Mouse (Mus musculus) spleen, adult 12 weeks (tissue): Measurements from ENCODE around the gene Rassf3.

Experiments used
- DNase-seq: peaks from one replicate; pipeline ENCODE4 v3.0.0; 2022; ENCODE audit warnings: low spot score

Gene Rassf3

GRCm38 (mm10) chr10:121365781-121366272 is 110.3 kb downstream of the Rassf3 start:
- DNase-seq = no peak

DNA sequence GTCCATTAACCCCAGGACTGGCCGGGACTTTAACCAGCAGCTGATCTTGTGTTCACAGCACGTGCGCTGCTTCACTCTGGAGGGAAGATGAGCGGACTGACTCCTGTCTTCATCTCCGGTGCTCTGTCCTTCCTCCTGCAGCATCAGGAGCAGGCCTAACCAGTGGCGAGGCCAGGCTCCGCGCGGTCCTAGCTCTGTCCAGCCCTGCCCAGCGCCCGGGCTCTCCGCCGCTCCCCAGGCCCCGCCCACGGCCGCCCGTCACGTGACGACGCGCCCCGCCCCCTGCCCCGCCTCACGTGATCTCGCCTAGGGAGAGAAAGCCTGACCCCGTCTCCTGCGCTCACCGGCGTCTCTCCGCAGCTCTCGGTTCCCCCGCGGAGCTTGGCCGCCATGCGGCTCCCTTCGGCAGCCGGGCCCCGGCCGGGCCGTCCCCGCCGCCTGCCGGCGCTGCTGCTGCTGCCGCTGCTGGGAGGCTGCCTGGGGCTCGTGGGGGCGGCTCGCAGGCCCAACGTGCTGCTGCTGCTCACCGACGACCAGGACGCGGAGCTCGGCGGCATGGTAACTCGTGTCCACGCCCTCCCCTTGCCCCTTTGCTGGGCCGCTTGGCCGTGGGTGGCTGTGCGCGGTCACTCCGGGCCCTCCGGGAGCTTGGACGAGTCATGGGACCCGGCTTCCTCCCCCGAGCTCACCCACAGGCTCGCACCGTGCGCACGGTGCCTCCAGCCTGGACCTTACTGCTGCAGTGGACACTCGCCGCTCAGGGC is 111.2 kb downstream of the Rassf3 start, which contains the start of gene Gns:
Gene Gns, plus strand, starts transcription at position 290 of the 764 bp plus-strand sequence.
- peak; percentile 77 for DNase-seq

- no peak for DNase-seq
Measured at GRCm38 (mm10) chr10:121364306-121364705, 111.8 kb downstream of the Rassf3 start.

GRCm38 (mm10) chr10:121363201-121363600 is 112.9 kb downstream of the Rassf3 start:
- no peak for DNase-seq

- DNase-seq = no peak
Measured at GRCm38 (mm10) chr10:121360358-121360757, 115.8 kb downstream of the Rassf3 start.
